In genomic region chr2:31299266-31299665, GRCm38 (mm10) we compare ENCODE assay signal across 8 mouse cellular contexts. TPM values are rescaled to one million over a fixed set of nuclear protein-coding genes. Genes with fewer than 3 reads are reported as not detected.
A peak's percentile ranks its signal among the peaks of the same experiment; 100 is the strongest.
DNase-seq lines count a peak whose midpoint lies in the region; ATAC-seq and TF ChIP-seq lines count a peak whose summit lies in the region.

No protein-coding gene starts in this region.

- H3K9ac ChIP-seq in kidney, postnatal 0 days (ENCODE audit: low read depth, low read length): no peak overlapping the region
- H3K9ac ChIP-seq in liver, embryonic 12.5 days: no peak overlapping the region

- H3K27me3 ChIP-seq in kidney, postnatal 0 days (ENCODE audit: insufficient read depth, low read length): no peaks in the 10 kb centered on the region
- H3K27me3 ChIP-seq in liver, embryonic 12.5 days (replicated peaks): 0 out of 2 replicates have a peak, but pooled peaks cover 3% of the 10 kb centered on the region
- no peaks in the 10 kb centered on the region for H3K27me3 ChIP-seq in splenic B cell, adult 2 months (ENCODE audit: control insufficient read depth, insufficient read depth, low read length, poor library complexity, severe bottlenecking)

- no peak overlapping the region for H3K4me2 ChIP-seq in kidney, postnatal 0 days (ENCODE audit: low read length)
- 0 out of 2 replicates have a peak overlapping the region, but pooled peaks have one; percentile 7 for H3K4me2 ChIP-seq in liver, embryonic 12.5 days

- WGBS in kidney, postnatal 0 days: 27% methylated on average over 4 of the region's 4 CpGs
- 28% methylated on average over 4 of the region's 4 CpGs for WGBS in liver, embryonic 12.5 days (ENCODE audit: insufficient replicate concordance)

- H3K4me3 ChIP-seq in kidney, postnatal 0 days (replicated peaks; ENCODE audit: low read depth, low read length): no peak overlapping the region
- no peak overlapping the region for H3K4me3 ChIP-seq in liver, embryonic 12.5 days

- H3K36me3 ChIP-seq in kidney, postnatal 0 days (ENCODE audit: insufficient read depth, low read length): no peaks in the 10 kb centered on the region
- H3K36me3 ChIP-seq in liver, embryonic 12.5 days: no peaks in the 10 kb centered on the region
- no peaks in the 10 kb centered on the region for H3K36me3 ChIP-seq in splenic B cell, adult 2 months (ENCODE audit: control insufficient read depth, insufficient read depth, low read length, poor library complexity, severe bottlenecking)

- peak; percentile 76 for TF ChIP-seq CTCF in kidney, postnatal 0 days (IDR thresholded peaks at IDR 0.05; ENCODE audit: low read depth)

- peaks cover 4% of the 10 kb centered on the region; the same call in 1 of the 2 replicates for H3K4me1 ChIP-seq in kidney, postnatal 0 days (replicated peaks; ENCODE audit: insufficient read depth, low read length)
- H3K4me1 ChIP-seq in liver, embryonic 12.5 days: peaks cover 12% of the 10 kb centered on the region

- no peak overlapping the region for H3K27ac ChIP-seq in kidney, postnatal 0 days
- no peak overlapping the region for H3K27ac ChIP-seq in liver, embryonic 12.5 days

- H3K9me3 ChIP-seq in kidney, postnatal 0 days (replicated peaks; ENCODE audit: low read length): no peaks in the 10 kb centered on the region
- H3K9me3 ChIP-seq in liver, embryonic 12.5 days (replicated peaks): no peaks in the 10 kb centered on the region

- no peak for ATAC-seq in kidney, postnatal 0 days (replicated peaks; ENCODE audit: low FRiP score, low read depth)
- ATAC-seq in erythroid progenitor cell, adult 5-6 weeks (replicated peaks; ENCODE audit: low FRiP score, poor library complexity, severe bottlenecking): 0 out of 2 replicates have a peak, but pooled peaks have one; percentile 32
- no peak for ATAC-seq in liver, embryonic 12.5 days

- peak; percentile 73 for DNase-seq in kidney, postnatal 0 days (ENCODE audit: low spot score)
- no peak for DNase-seq in kidney, postnatal 4 days
- peak; percentile 72 for DNase-seq in ZHBTc4 (ENCODE audit: low read depth, low spot score)
- DNase-seq in splenic B cell, adult 2 months (ENCODE audit: low read depth, low spot score): peak; percentile 74
- DNase-seq in ovary, adult 18-20 months (ENCODE audit: low spot score): no peak
- DNase-seq in T-cell, adult 2 months (ENCODE audit: low spot score): no peak

RNA-seq across cellular contexts. Expression of gene Hmcn2, which starts 14.9 kb away (rescaled TPM):
- polyA plus RNA-seq in kidney, postnatal 0 days (2015; fragmentation: Nextera tagmentation; extraction: Ambion mirVana): 0.68 and 1.0 TPM in 2 replicates
- not detected in 2 replicates for total RNA-seq in erythroid progenitor cell, adult 5-6 weeks (2015; ENCODE audit: low replicate concordance)
- not detected in 2 replicates for total RNA-seq in erythroid progenitor cell, adult 5-6 weeks (2017; ENCODE audit: low replicate concordance)
- polyA plus RNA-seq in liver, embryonic 12.5 days (2016; fragmentation: Nextera tagmentation; extraction: Ambion mirVana): 0.35 and 0.36 TPM in 2 replicates

RNA-seq across cellular contexts. Expression of gene Ncs1, which starts 53.6 kb away (rescaled TPM):
- 23.5 and 26.3 TPM in 2 replicates for polyA plus RNA-seq in kidney, postnatal 0 days (2015; fragmentation: Nextera tagmentation; extraction: Ambion mirVana)
- total RNA-seq in erythroid progenitor cell, adult 5-6 weeks (2015; ENCODE audit: low replicate concordance): not detected in 2 replicates
- 0.39 TPM in 1 of 2 replicates, not detected in the other for total RNA-seq in erythroid progenitor cell, adult 5-6 weeks (2017; ENCODE audit: low replicate concordance)
- 4.3 and 4.5 TPM in 2 replicates for polyA plus RNA-seq in liver, embryonic 12.5 days (2016; fragmentation: Nextera tagmentation; extraction: Ambion mirVana)

Comparison
In these comparisons a context has a peak if more than half of its experiments do, and no peak if none do; other contexts are left out.
1. DNase-seq: peak in kidney, postnatal 0 days (single experiment), ZHBTc4 (single experiment) and splenic B cell, adult 2 months (single experiment); none in kidney, postnatal 4 days (0 of 2), ovary, adult 18-20 months (single experiment) and T-cell, adult 2 months (single experiment).